Mouse (Mus musculus): ENCODE data around the gene Mecom.

The Mecom gene

GRCm38 (mm10) chr3:30016766-30017165, 531.0 kb downstream of the Mecom start:
- DNase-seq (ENCODE audit: low read depth): no peak

GRCm38 (mm10) chr3:30014962-30015660, 532.7 kb downstream of the Mecom start:
- DNase-seq (ENCODE audit: low read depth): no peak

DNA sequence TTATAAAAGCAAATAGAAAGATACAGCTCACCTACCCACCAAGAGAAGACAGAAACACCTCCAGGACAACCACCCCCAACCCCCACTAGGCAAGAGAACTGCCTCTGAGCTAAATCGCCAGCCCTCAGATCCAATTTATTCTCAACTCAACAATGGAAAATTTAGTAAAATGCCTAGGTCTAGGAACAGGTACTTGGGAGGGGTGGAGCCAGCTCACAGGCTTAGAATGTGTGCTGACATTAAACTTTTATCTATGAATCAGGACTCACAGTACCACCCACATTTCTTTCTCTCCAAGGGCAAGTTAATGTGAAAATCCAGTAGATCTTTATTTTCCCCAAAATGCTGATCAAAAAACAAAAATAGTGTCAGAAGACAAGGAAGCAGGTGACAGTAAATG, 533.5 kb downstream of the Mecom start:
- DNase-seq (ENCODE audit: low read depth): no peak

DNA sequence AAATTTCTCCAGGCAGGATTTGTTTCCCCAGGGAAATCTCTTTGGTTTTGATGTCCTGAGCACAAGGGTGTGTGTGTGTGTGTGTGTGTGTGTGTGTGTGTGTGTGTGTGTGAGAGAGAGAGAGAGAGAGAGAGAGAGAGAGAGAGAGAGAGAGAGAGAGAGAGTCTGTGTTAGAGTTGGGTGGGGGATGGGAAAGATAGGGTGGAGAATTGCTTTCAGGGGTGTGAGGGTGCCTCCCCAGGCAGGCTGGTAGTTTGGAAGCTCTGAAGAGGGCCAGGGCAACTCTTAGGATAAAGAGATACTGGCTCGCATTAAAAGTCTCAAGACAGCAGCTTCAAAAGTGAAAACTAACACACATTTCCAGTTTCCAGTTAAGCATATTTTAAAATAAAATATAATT, 534.4 kb downstream of the Mecom start:
- no peak for DNase-seq (ENCODE audit: low read depth)

GRCm38 (mm10) chr3:30012666-30013365, 535.0 kb downstream of the Mecom start:
- DNase-seq (ENCODE audit: low read depth): no peak

GRCm38 (mm10) chr3:30012150-30012549, 535.7 kb downstream of the Mecom start:
- DNase-seq (ENCODE audit: low read depth): no peak

GRCm38 (mm10) chr3:30011712-30012111, 536.1 kb downstream of the Mecom start:
- DNase-seq (ENCODE audit: low read depth): no peak

- DNase-seq (ENCODE audit: low read depth): no peak
These were observed 536.9 kb downstream of the Mecom start for GRCm38 (mm10) chr3:30010889-30011288.

GRCm38 (mm10) chr3:30009596-30009995, 538.2 kb downstream of the Mecom start:
- no peak for DNase-seq (ENCODE audit: low read depth)

- no peak for DNase-seq (ENCODE audit: low read depth)
These were observed 542.9 kb downstream of the Mecom start for GRCm38 (mm10) chr3:30004888-30005405.

DNA sequence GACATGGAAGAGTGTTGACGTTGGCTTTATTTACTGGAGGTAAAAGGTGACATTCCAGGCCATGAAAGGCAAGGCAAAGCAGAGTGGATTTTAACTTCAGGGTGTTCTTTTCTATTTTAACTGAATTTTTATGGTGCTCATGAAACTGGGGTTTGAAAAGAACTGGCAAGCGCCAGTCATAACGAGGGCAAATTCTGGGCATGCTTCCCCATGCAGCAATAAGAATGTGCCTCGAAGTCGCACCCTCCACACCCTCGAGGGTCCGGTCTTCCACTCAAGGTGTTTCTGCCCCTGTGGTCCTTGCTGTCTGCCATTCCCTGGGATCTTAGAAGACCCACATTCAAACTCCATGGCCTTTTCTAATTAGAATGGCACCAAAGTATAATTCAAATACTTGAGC, 547.5 kb downstream of the Mecom start:
- no peak for DNase-seq (ENCODE audit: low read depth)

- no peak for DNase-seq (ENCODE audit: low read depth)
These were observed 548.8 kb downstream of the Mecom start for GRCm38 (mm10) chr3:29999035-29999434.

DNA sequence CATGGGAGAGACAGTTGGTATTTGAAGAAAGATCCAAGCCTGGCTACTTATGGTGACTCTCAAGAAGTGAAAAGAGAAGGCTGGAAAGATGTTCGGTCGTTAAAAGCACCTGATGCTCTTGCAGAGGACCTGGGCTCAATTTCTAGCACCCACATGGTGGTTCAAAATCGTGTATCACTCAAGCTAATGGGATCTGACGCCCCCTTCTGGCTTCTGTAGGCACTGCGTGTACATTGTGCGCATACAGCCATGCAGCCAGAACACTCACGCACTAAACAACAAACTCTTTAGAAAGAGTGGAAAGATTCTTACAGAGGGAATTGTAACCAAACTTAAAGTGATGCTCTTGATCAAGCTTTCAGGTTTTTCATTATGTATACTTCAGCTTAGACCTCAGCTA, 550.7 kb downstream of the Mecom start:
- no peak for DNase-seq (ENCODE audit: low read depth)

- DNase-seq (ENCODE audit: low read depth): no peak
These were observed 554.5 kb downstream of the Mecom start for GRCm38 (mm10) chr3:29993346-29993745.

- no peak for DNase-seq (ENCODE audit: low read depth)
These were observed 556.3 kb downstream of the Mecom start for GRCm38 (mm10) chr3:29991523-29991922.

GRCm38 (mm10) chr3:29984431-29984830, 563.4 kb downstream of the Mecom start:
- no peak for DNase-seq (ENCODE audit: low read depth)

DNA sequence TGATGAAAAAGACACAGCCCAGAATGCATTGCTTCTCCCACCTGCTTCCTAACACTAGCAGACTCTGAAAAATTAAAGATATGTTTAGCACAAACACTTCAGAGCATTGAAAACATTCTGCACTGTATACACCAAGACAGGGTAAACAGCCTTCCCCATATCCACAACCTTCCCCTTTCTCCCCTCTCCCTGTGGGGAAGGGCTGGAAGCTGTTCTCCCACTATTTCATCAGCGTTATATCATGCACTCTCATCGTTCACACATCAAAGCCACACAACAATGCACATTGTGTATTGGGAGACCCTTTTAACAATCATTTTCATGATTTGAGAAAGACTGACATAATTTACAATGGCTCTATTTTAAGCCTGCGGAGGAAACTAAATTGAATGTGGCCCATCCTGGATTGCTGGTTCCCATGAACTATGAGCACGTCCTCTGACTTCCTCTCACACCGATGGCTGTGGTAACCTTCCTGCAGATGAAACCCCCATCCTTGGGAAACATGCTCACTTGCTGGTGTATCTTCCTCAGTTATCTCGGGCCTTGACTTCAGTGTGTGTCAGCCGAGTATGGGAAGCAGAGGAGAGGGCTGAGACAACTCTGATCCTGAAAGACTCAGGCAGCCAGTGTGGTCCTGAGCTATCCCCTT, 566.4 kb downstream of the Mecom start:
- DNase-seq (ENCODE audit: low read depth): no peak

- DNase-seq (ENCODE audit: low read depth): no peak
These were observed 567.3 kb downstream of the Mecom start for GRCm38 (mm10) chr3:29980531-29980930.

DNA sequence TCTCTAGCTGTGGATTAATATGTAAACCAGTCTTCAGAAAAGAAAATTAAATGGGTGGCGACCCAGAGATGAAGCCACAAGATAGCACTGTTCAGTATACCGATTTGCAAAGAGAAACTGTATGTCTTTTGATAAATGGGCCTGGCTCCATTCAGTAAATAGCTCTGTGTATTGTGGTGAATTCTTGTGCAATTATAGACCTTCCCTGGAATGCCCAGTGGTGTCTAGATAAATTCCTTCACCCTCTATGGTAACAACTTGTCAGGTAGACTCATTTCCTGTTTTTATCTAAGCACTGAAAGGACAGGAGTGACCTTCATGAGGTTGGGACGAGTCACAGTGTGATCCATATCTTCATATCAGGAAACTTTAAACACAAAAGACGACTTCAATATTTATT, 571.2 kb downstream of the Mecom start:
- no peak for DNase-seq (ENCODE audit: low read depth)

DNA sequence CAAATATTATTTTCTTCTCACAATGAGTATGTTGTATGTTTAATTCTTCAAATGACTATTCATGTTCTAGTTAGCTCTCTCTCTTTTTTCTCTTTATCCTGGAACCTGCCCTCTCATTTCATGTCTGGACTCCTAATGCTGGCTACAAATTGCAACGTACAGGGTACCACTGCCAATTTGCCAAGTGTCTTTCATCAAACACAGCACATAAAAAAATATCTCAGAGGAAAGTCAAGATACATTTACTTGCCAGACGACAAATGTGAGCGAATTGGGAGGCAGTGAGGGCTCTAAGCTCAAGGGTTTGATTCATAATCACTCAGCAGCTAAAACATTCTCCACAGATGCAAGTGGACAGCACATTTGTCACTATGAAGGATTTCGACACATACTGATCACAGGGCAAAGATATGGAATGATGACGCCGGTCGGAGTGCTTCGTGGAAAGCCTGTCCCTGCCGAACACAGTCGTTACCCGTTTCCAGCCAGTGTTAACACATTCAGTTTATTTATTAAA, 579.3 kb downstream of the Mecom start:
- no peak for DNase-seq (ENCODE audit: low read depth)

GRCm38 (mm10) chr3:29963953-29964352, 583.9 kb downstream of the Mecom start:
- no peak for DNase-seq (ENCODE audit: low read depth)

- DNase-seq (ENCODE audit: low read depth): no peak
These were observed 584.4 kb downstream of the Mecom start for GRCm38 (mm10) chr3:29963447-29963846.

DNA sequence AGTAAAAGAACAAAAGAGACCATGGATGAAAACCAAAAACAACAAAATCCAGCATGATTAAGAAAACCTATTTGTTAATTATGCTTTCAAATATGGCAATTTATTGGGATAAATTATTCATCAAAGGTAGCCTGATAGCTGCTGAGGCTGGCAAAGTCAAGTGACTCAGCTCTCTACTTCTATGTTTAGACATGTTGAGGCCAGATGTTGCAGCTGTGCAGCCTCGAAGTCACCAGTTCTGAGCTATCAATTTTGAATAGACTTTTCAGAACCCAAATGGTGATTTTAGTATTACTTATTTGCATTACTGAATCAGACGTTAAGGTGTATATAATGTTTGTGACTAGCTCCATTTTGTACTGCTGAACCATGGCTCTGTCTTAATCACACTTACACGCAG, 588.8 kb downstream of the Mecom start:
- DNase-seq (ENCODE audit: low read depth): no peak

All from naive thymus-derived CD4-positive, alpha-beta T cell, adult 2 months (primary cell).